Mouse (Mus musculus) bone marrow, adult 2 months (tissue): ENCODE measurements around the gene Plekho2.

Experiments used
- CTCF ChIP-seq: fragments of 200-500 bp; IDR thresholded peaks from 2 replicates; pipeline ENCODE4 v1.5.1; 2011; ENCODE audit warnings: low read length, control low read depth; ENCODE audit not compliant: control insufficient read depth, insufficient read depth
- POLR2A ChIP-seq: fragments of 200-500 bp; IDR thresholded peaks from 2 replicates; pipeline ENCODE4 v1.6.1; 2011; ENCODE audit warnings: low read depth, mild to moderate bottlenecking, control low read depth, low read length, borderline replicate concordance; ENCODE audit not compliant: control insufficient read depth

DNA sequence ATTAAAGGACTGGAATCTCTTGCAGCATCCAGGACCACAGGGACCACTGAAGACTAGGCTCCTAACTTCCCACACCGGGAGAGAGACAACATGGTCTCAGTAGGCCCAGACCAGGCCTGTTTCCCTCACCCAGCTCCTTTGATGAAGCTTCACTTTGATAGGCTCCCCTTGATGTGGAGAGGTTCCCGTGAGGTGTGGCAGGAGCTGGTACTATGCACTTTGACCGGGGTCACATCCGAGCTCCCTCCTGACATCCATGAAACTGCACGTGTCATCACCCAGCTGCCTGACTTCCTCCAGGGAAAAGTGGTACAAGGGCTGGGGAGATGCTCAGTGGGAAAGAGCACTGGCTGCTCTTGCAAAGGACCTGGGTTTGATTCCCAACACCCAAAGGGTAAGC lies 16.8 kb downstream of the Plekho2 start:
- no peak for TF ChIP-seq POLR2A
- no peak for TF ChIP-seq CTCF
